Mouse (Mus musculus): ENCODE measurements around the gene Stat3. TPM values are rescaled to one million over a fixed set of nuclear protein-coding genes. Genes with fewer than 3 reads are reported as not detected.

The Stat3 gene
- polyA plus RNA-seq, 1 experiment from 2014 or later = 82.9 TPM

DNA sequence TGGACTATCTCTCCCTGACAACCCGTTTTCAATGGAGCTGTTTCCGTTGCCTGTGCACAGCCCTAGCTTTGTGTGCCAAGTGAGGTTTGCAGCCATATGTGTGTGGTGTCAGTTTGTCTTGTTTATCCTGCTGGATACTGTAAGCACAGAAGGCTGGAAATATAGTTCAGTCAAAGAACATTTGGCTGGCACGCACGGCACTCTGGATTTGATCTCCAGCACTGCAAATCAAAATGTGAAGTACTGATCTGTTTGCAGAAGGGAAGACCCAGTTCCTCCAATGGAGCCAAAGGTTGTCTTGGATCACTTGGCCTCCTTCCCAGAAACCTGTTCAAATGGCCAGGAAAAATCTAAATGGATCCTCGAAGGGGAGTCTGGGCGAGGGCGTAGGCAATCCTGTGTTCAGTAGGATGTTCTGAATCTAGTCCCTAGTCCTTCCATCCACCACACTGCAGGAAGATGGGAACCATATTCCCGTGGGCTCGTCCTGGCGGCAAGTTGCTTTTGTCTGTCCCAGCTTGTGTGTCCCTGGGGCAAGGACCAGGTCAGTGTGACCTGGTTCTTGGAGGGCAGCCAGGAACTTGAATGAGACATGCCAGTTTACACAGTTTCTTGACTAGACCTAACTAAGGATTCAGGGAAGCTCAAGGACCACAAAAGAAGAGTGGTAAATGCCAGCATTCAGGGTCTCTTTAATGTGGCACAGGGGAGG, 68.9 kb downstream of the Stat3 start:
- Histone ChIP-seq H3K4me2 (ENCODE audit: low read depth, low read length) (no peak overlapping the region), H3K4me1 (ENCODE audit: control insufficient read depth, insufficient read depth, low read length) (no peaks in the 10 kb centered on the region; the same call in 1 of the 2 replicates), H3K9ac (ENCODE audit: low read depth, low read length) (no peak overlapping the region), H3K9me3 (ENCODE audit: control insufficient read depth, low read length) (no peaks in the 10 kb centered on the region), H3K36me3 (ENCODE audit: control insufficient read depth, insufficient read depth, low read length) (no peaks in the 10 kb centered on the region), H3K27ac (replicated peaks; ENCODE audit: low read depth, low read length) (no peak overlapping the region), H3K4me3 (ENCODE audit: low read depth, low read length) (no peak overlapping the region), H3K27me3 (replicated peaks; ENCODE audit: control insufficient read depth, insufficient read depth, low read length) (no peaks in the 10 kb centered on the region)
- no peak for ATAC-seq (ENCODE audit: low read depth)
- no peak for DNase-seq (ENCODE audit: low spot score)
- 72% methylated on average over 10 of the region's 10 CpGs for WGBS

DNA sequence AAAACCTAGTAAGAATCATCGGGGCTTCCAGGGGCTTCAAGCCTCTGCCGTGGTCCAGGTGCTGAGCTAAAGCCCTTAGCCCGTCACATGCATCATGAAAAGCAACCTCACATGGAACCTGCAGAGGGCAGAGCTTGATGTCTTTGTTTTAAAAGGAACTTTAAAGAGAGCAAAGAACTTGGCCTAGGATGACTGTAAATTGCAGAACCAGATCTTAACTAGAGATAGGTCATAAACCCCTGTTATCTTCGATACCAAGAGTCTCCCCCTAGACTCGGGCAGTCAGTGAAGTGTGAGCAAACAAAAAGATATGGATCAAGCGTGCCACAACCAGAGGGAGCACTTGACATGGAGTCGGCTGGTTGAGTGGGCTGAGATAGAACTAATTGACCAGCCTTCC, 73.7 kb downstream of the Stat3 start:
- Histone ChIP-seq H3K9ac (ENCODE audit: low read depth, low read length) (no peak overlapping the region), H3K4me3 (ENCODE audit: low read depth, low read length) (no peak overlapping the region), H3K9me3 (ENCODE audit: control insufficient read depth, low read length) (no peaks in the 10 kb centered on the region), H3K4me1 (ENCODE audit: control insufficient read depth, insufficient read depth, low read length) (no peaks in the 10 kb centered on the region; the same call in 1 of the 2 replicates), H3K27me3 (replicated peaks; ENCODE audit: control insufficient read depth, insufficient read depth, low read length) (no peaks in the 10 kb centered on the region; the same call in none of the 2 replicates), H3K27ac (replicated peaks; ENCODE audit: low read depth, low read length) (no peak overlapping the region), H3K36me3 (ENCODE audit: control insufficient read depth, insufficient read depth, low read length) (no peaks in the 10 kb centered on the region), H3K4me2 (ENCODE audit: low read depth, low read length) (no peak overlapping the region)
- ATAC-seq (ENCODE audit: low read depth) = no peak
- 85% methylated on average over 7 of the region's 7 CpGs for WGBS
- DNase-seq (ENCODE audit: low spot score) = no peak

DNA sequence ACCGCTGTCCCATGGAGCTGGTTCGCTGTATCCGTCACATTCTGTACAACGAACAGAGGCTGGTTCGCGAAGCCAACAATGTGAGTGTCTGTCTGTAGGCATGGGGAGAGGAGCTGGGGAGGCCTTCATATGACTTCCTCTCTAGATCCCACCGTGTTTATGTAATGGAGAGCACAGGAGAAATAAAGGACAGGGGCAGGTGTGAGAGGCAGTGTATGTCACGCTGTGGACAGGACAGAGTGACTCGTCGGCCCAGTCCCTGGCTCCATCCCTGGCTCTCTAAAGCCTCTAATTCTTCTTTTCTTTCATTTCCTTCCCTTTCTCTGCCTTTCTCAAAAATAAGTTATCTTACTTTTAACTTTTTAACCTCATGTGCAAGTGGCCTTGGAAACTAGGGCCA, 76.2 kb downstream of the Stat3 start:
- H3K27ac ChIP-seq (replicated peaks; ENCODE audit: low read depth, low read length) = no peak overlapping the region
- H3K9ac ChIP-seq (ENCODE audit: low read depth, low read length) = no peak overlapping the region
- ATAC-seq (ENCODE audit: low read depth) (no peak), DNase-seq (ENCODE audit: low spot score) (no peak)
- no peaks in the 10 kb centered on the region for H3K9me3 ChIP-seq (ENCODE audit: control insufficient read depth, low read length)
- no peaks in the 10 kb centered on the region; the same call in none of the 2 replicates for H3K27me3 ChIP-seq (replicated peaks; ENCODE audit: control insufficient read depth, insufficient read depth, low read length)
- peaks cover 7% of the 10 kb centered on the region; the same call in 1 of the 2 replicates for H3K4me1 ChIP-seq (ENCODE audit: control insufficient read depth, insufficient read depth, low read length)
- H3K36me3 ChIP-seq (ENCODE audit: control insufficient read depth, insufficient read depth, low read length) = no peaks in the 10 kb centered on the region
- H3K4me2 ChIP-seq (ENCODE audit: low read depth, low read length) = no peak overlapping the region
- 88% methylated on average over 10 of the region's 10 CpGs for WGBS
- H3K4me3 ChIP-seq (ENCODE audit: low read depth, low read length) = no peak overlapping the region

DNA sequence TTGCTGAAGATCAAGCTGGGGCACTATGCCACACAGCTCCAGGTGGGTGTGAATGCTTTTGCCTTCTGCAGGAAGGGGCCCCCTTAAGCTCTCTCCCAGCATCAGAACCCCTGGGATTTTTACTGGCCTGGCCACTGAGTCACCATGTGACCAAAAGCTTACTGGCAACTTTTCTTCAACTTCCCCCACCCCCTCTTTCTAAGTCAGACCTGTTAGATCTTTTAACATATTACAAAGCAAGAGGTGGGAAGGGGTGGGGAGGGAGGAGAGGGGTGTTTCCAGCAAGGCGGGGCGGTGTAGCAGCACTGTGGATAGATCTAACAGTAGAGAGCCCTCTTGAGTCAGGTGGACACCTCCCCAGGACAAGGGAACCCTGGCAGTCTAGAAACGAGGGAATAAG, 77.5 kb downstream of the Stat3 start:
- no peak overlapping the region for H3K4me3 ChIP-seq (ENCODE audit: low read depth, low read length)
- H3K4me1 ChIP-seq (ENCODE audit: control insufficient read depth, insufficient read depth, low read length) = peaks cover 7% of the 10 kb centered on the region; the same call in 1 of the 2 replicates
- no peaks in the 10 kb centered on the region; the same call in none of the 2 replicates for H3K27me3 ChIP-seq (replicated peaks; ENCODE audit: control insufficient read depth, insufficient read depth, low read length)
- H3K9ac ChIP-seq (ENCODE audit: low read depth, low read length) = no peak overlapping the region
- ATAC-seq (ENCODE audit: low read depth) (no peak), DNase-seq (ENCODE audit: low spot score) (no peak)
- no peak overlapping the region for H3K4me2 ChIP-seq (ENCODE audit: low read depth, low read length)
- H3K9me3 ChIP-seq (ENCODE audit: control insufficient read depth, low read length) = no peaks in the 10 kb centered on the region
- no peak overlapping the region for H3K27ac ChIP-seq (replicated peaks; ENCODE audit: low read depth, low read length)
- WGBS = 32% methylated on average over 3 of the region's 3 CpGs
- no peaks in the 10 kb centered on the region for H3K36me3 ChIP-seq (ENCODE audit: control insufficient read depth, insufficient read depth, low read length)

DNA sequence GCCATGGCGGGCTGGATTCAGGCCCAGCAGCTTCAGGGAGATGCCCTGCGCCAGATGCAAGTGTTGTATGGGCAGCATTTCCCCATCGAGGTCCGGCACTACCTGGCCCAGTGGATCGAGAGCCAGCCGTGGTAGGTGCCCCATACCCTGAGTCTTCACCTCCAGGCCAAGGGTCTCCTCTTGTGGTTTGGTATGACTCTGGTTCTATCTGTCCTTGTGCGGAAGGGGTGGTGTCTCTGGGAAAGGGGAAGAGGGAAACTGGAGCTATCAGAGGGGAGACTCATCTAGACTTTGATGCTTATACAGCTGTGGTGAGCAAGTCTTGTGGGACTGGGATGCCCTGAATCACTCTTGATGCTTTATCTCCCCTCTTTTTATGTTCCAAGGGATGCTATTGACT, 78.0 kb downstream of the Stat3 start:
- Histone ChIP-seq H3K4me1 (ENCODE audit: control insufficient read depth, insufficient read depth, low read length) (peaks cover 7% of the 10 kb centered on the region; the same call in 1 of the 2 replicates), H3K4me2 (ENCODE audit: low read depth, low read length) (no peak overlapping the region), H3K27ac (replicated peaks; ENCODE audit: low read depth, low read length) (no peak overlapping the region), H3K27me3 (replicated peaks; ENCODE audit: control insufficient read depth, insufficient read depth, low read length) (no peaks in the 10 kb centered on the region; the same call in none of the 2 replicates), H3K9ac (ENCODE audit: low read depth, low read length) (no peak overlapping the region), H3K36me3 (ENCODE audit: control insufficient read depth, insufficient read depth, low read length) (no peaks in the 10 kb centered on the region), H3K9me3 (ENCODE audit: control insufficient read depth, low read length) (no peaks in the 10 kb centered on the region), H3K4me3 (ENCODE audit: low read depth, low read length) (no peak overlapping the region)
- 84% methylated on average over 7 of the region's 7 CpGs for WGBS
- ATAC-seq (ENCODE audit: low read depth) = no peak
- no peak for DNase-seq (ENCODE audit: low spot score)

DNA sequence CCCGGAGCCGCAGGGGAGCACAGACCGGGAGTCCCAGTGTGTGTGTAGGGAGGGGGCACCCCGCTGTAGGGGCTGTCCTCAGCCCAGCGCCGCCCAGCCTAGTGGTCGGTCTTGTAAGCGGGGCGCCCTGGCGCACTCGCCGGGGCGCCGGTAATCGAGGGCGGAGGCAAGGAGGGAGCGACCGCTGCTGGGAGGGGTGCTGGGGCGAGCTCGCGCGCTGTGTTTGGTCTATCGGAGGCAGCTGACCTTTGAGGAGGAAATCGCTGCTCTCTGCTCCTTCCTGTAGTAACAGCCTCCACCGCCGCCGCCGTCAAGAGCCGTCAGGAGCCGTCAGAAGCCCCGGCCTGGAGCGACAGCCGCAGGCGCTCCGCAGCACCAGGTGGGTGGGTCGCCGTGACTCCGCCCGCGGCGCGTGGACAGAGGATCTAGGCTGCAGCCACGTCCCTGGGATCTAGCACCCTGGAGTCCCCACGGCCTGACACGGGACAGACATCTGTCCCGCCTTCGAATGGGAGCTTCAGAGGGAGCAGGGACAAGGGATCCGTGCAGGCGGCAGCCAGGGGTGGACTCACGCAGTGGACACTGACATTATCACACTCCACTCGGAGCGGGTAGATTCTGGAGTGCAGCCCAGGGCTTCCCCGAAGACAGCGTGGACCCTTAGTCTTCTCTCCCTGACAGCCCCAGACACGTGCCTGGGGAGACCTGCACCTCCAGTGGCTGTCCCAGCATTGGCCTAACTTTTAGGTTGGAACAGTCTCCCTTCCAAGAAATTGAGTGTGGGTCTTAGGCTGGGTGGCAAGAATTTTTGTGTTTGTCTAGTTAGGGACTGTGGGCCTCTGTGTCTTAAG, 78.9 kb downstream of the Stat3 start:
- peak overlapping the region; percentile 51 for H3K4me3 ChIP-seq (ENCODE audit: low read depth, low read length)
- peak; percentile 89 for ATAC-seq (ENCODE audit: low read depth)
- WGBS = 4% methylated on average over 33 of the region's 55 CpGs
- H3K4me2 ChIP-seq (ENCODE audit: low read depth, low read length) = peak overlapping the region; percentile 73
- no peaks in the 10 kb centered on the region; the same call in none of the 2 replicates for H3K27me3 ChIP-seq (replicated peaks; ENCODE audit: control insufficient read depth, insufficient read depth, low read length)
- no peak overlapping the region for H3K27ac ChIP-seq (replicated peaks; ENCODE audit: low read depth, low read length)
- H3K4me1 ChIP-seq (ENCODE audit: control insufficient read depth, insufficient read depth, low read length) = peaks cover 7% of the 10 kb centered on the region; the same call in 1 of the 2 replicates
- H3K9me3 ChIP-seq (ENCODE audit: control insufficient read depth, low read length) = no peaks in the 10 kb centered on the region
- H3K36me3 ChIP-seq (ENCODE audit: control insufficient read depth, insufficient read depth, low read length) = no peaks in the 10 kb centered on the region
- peak; percentile 83 for DNase-seq (ENCODE audit: low spot score)
- H3K9ac ChIP-seq (ENCODE audit: low read depth, low read length) = peak overlapping the region; percentile 64

DNA sequence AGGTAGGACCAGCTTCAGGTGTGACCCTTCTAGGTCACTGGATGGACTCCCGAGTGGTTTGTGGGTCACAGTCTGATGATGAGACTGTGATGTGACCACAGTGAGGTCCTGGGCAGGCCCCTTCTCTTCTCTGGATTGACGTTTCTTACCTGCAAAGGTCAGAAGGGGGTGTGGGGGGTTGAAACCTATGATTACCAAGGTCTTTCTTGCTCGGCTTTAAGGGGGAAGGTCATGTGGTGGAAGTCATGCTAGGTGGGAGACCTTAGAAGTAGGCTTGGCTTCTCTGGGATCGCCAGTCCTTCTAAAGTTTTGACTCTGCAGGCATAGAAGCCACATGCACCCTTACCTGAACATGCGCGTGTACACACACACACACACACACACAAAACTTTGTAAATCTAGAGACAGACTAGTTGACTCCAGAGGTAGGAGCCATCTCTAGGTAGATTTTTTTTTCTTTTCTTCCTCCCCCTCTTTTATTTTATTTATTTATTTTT, 79.7 kb downstream of the Stat3 start:
- Histone ChIP-seq H3K27me3 (replicated peaks; ENCODE audit: control insufficient read depth, insufficient read depth, low read length) (no peaks in the 10 kb centered on the region; the same call in none of the 2 replicates), H3K9me3 (ENCODE audit: control insufficient read depth, low read length) (no peaks in the 10 kb centered on the region), H3K9ac (ENCODE audit: low read depth, low read length) (peak overlapping the region; percentile 64), H3K27ac (replicated peaks; ENCODE audit: low read depth, low read length) (no peak overlapping the region), H3K4me1 (ENCODE audit: control insufficient read depth, insufficient read depth, low read length) (peaks cover 7% of the 10 kb centered on the region; the same call in 1 of the 2 replicates), H3K4me3 (ENCODE audit: low read depth, low read length) (peak overlapping the region; percentile 51), H3K36me3 (ENCODE audit: control insufficient read depth, insufficient read depth, low read length) (no peaks in the 10 kb centered on the region), H3K4me2 (ENCODE audit: low read depth, low read length) (peak overlapping the region; percentile 73)
- WGBS = 50% methylated on average over 6 of the region's 6 CpGs
- DNase-seq (ENCODE audit: low spot score) (no peak), ATAC-seq (ENCODE audit: low read depth) (no peak)

DNA sequence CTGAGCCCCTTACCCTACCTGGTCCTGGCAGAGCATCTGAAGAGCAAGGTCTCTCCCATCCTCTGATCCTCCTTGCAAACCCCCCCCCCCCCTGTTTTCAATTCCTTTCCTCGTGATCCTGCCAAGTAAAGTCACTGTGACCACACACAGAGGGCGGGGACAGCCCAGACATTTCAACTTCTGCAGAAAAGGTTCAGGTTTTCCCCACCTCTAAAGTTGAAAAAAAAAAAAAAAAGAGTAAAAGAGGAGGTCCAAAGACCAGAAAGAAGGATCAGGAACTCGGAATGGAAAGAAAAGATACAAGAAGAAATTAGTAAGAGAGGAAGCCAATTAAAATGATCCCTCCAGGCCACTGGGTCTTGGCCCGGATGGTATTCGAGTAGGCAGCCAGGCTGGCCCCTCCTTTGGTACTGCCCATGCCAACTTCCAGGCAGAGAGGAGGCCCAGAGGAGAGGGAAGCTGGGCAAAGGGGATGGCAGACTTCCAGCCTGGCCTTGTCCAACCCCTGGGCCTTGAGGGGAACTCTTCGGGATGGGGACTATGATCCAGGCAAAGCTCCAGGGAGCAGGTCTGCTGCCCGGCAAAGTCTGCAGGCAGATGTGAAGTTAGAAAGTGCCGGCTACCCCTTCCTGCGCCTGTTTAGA, 80.3 kb downstream of the Stat3 start, which contains the start of gene Stat5a:
TSS of gene Stat5a (plus strand) at position 417 of the 644 bp plus-strand sequence.
- Histone ChIP-seq H3K4me3 (ENCODE audit: low read depth, low read length) (peak within 1 kb of the TSS; percentile 51), H3K4me1 (ENCODE audit: control insufficient read depth, insufficient read depth, low read length) (peaks cover 7% of the 10 kb centered on the region; the same call in 1 of the 2 replicates), H3K9me3 (ENCODE audit: control insufficient read depth, low read length) (no peaks in the 10 kb centered on the region), H3K4me2 (ENCODE audit: low read depth, low read length) (peak within 1 kb of the TSS; percentile 73), H3K36me3 (ENCODE audit: control insufficient read depth, insufficient read depth, low read length) (no peaks in the 10 kb centered on the region), H3K9ac (ENCODE audit: low read depth, low read length) (peak within 1 kb of the TSS; percentile 64), H3K27me3 (replicated peaks; ENCODE audit: control insufficient read depth, insufficient read depth, low read length) (peaks cover 4% of the 10 kb centered on the region), H3K27ac (replicated peaks; ENCODE audit: low read depth, low read length) (no peak within 1 kb of the TSS)
- WGBS = 50% methylated on average over 9 of the region's 9 CpGs
- DNase-seq (ENCODE audit: low spot score) (no peak), ATAC-seq (ENCODE audit: low read depth) (no peak)
